Mouse (Mus musculus): Measurements from ENCODE around the gene Umps. TPM values are rescaled to one million over a fixed set of nuclear protein-coding genes. Genes with fewer than 3 reads are reported as not detected.
A peak's percentile ranks its signal among the peaks of the same experiment; 100 is the strongest.

Gene Umps
- polyA plus RNA-seq, 1 experiment from 2014 or later: 34.0 TPM

GRCm38 (mm10) chr16:33931682-33932081, 35.2 kb downstream of the Umps start:
- Histone ChIP-seq H3K9ac (no peak overlapping the region), H3K36me3 (replicated peaks) (no peaks in the 10 kb centered on the region)

GRCm38 (mm10) chr16:33930785-33931184, 36.1 kb downstream of the Umps start:
- no peaks in the 10 kb centered on the region for H3K27me3 ChIP-seq
- no peak overlapping the region for H3K4me2 ChIP-seq
- H3K4me3 ChIP-seq (replicated peaks): no peak overlapping the region
- ATAC-seq (ENCODE audit: insufficient read depth): no peak
- no peaks in the 10 kb centered on the region for H3K9me3 ChIP-seq (replicated peaks)
- H3K9ac ChIP-seq: no peak overlapping the region
- peaks cover 21% of the 10 kb centered on the region for H3K4me1 ChIP-seq (replicated peaks)
- no peaks in the 10 kb centered on the region for H3K36me3 ChIP-seq (replicated peaks)
- no peak overlapping the region for H3K27ac ChIP-seq (replicated peaks)
- WGBS (ENCODE audit: insufficient replicate concordance): 62% methylated on average over 6 of the region's 6 CpGs

More at GRCm38 (mm10) chr16:33931682-33932081, 35.2 kb downstream of the Umps start:
- Histone ChIP-seq H3K9me3 (replicated peaks) (no peaks in the 10 kb centered on the region), H3K27ac (replicated peaks) (no peak overlapping the region), H3K4me1 (replicated peaks) (peaks cover 21% of the 10 kb centered on the region), H3K4me2 (no peak overlapping the region), H3K27me3 (no peaks in the 10 kb centered on the region), H3K4me3 (replicated peaks) (no peak overlapping the region)
- ATAC-seq (ENCODE audit: insufficient read depth): no peak
- 43% methylated on average over 2 of the region's 2 CpGs for WGBS (ENCODE audit: insufficient replicate concordance)

GRCm38 (mm10) chr16:33928788-33929462, 37.9 kb downstream of the Umps start:
- ATAC-seq (ENCODE audit: insufficient read depth): no peak
- Histone ChIP-seq H3K9me3 (replicated peaks) (no peaks in the 10 kb centered on the region), H3K4me3 (replicated peaks) (no peak overlapping the region), H3K9ac (no peak overlapping the region), H3K27me3 (no peaks in the 10 kb centered on the region), H3K27ac (replicated peaks) (no peak overlapping the region), H3K36me3 (replicated peaks) (no peaks in the 10 kb centered on the region), H3K4me2 (no peak overlapping the region), H3K4me1 (replicated peaks) (peaks cover 17% of the 10 kb centered on the region)
- WGBS (ENCODE audit: insufficient replicate concordance): 54% methylated on average over 9 of the region's 9 CpGs

DNA sequence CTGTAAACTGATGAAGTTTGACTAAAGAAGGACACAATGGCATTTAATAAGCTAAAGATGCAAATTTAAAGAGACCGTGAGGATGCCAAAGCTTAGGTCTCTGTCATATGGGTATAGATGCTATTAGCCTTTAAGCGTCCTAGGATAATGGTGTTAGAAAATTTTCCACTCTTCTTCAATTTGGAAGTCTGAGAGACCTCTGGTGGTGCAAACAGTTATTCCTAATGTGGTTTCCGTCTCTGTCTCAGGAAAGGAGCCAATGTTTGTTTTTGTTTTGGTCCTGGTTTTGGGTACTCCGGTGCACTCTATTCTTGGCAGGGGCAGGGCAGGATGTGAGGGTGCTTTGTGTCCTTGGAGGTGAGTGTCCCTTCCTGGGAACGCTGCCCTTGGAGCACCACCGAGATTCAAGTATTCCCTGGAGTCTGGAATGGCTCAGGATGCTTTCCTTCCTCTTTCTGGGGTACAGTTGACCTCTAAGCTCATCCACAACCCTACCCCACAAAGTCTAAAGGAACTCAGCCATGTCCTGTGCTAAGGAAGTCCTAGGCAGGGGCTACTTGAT, 39.5 kb downstream of the Umps start:
- no peak overlapping the region for H3K4me3 ChIP-seq (replicated peaks)
- WGBS (ENCODE audit: insufficient replicate concordance): 58% methylated on average over 6 of the region's 6 CpGs
- H3K4me2 ChIP-seq: no peak overlapping the region
- no peaks in the 10 kb centered on the region for H3K9me3 ChIP-seq (replicated peaks)
- H3K27me3 ChIP-seq: no peaks in the 10 kb centered on the region
- H3K9ac ChIP-seq: no peak overlapping the region
- no peak for ATAC-seq (ENCODE audit: insufficient read depth)
- H3K4me1 ChIP-seq (replicated peaks): peaks cover 29% of the 10 kb centered on the region
- no peak overlapping the region for H3K27ac ChIP-seq (replicated peaks)
- H3K36me3 ChIP-seq (replicated peaks): no peaks in the 10 kb centered on the region

DNA sequence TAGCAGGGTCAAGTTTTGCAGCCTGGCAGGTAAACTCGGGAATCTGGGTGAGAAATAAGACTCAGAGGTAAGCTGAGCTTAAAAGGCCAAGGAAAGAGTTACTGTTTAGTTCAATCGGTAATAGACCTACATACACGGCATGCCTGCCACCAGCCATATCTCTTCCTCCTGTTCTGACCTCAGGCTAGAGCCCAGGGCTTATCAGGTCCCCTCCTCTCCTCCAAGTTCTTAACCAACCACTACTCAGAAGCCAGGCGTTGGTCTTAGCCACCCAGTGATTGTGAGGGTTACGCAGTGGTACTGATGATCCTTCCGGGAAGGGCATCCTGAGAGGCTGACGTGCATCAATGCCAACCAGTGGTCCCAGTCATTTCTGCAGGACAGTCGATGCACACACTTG, 43.1 kb downstream of the Umps start:
- Histone ChIP-seq H3K4me1 (replicated peaks) (peaks cover 37% of the 10 kb centered on the region), H3K9ac (no peak overlapping the region), H3K4me3 (replicated peaks) (no peak overlapping the region), H3K4me2 (no peak overlapping the region), H3K27me3 (no peaks in the 10 kb centered on the region), H3K27ac (replicated peaks) (no peak overlapping the region), H3K36me3 (replicated peaks) (peaks cover 4% of the 10 kb centered on the region; the same call in 1 of the 2 replicates), H3K9me3 (replicated peaks) (no peaks in the 10 kb centered on the region)
- 28% methylated on average over 8 of the region's 8 CpGs for WGBS (ENCODE audit: insufficient replicate concordance)
- ATAC-seq (ENCODE audit: insufficient read depth): peak; percentile 48; the same call in 1 of the 2 replicates

DNA sequence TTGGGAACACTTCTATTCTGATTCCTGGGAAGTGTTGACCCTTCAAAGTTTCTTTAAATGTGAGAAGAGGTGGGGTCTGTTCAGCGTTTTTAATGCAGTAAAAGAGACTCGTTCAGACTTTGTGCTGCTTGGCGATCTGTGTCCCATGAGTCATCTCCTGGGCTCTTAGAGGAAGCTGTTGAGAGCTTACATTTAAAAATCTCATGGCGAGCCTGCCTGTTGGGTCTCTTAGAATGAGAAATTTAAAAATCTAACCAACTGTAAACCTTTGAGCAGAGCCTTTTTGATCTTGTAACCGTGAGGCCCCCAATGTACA, 43.9 kb downstream of the Umps start:
- ATAC-seq (ENCODE audit: insufficient read depth): no peak
- Histone ChIP-seq H3K4me3 (replicated peaks) (no peak overlapping the region), H3K4me1 (replicated peaks) (peaks cover 34% of the 10 kb centered on the region), H3K9me3 (replicated peaks) (no peaks in the 10 kb centered on the region), H3K4me2 (no peak overlapping the region), H3K36me3 (replicated peaks) (peaks cover 4% of the 10 kb centered on the region; the same call in 1 of the 2 replicates), H3K27me3 (no peaks in the 10 kb centered on the region), H3K9ac (no peak overlapping the region), H3K27ac (replicated peaks) (no peak overlapping the region)
- WGBS (ENCODE audit: insufficient replicate concordance): 22% methylated on average over 5 of the region's 5 CpGs

- peak; percentile 57 for ATAC-seq (ENCODE audit: insufficient read depth)
- Histone ChIP-seq H3K4me3 (replicated peaks) (no peak overlapping the region), H3K27me3 (no peaks in the 10 kb centered on the region), H3K9ac (peak overlapping the region; percentile 9; the same call in 1 of the 2 replicates), H3K4me2 (peak overlapping the region; percentile 29), H3K27ac (replicated peaks) (peak overlapping the region; percentile 56; the same call in 1 of the 2 replicates), H3K4me1 (replicated peaks) (peaks cover 38% of the 10 kb centered on the region), H3K9me3 (replicated peaks) (no peaks in the 10 kb centered on the region), H3K36me3 (replicated peaks) (peaks cover 4% of the 10 kb centered on the region; the same call in 1 of the 2 replicates)
- WGBS (ENCODE audit: insufficient replicate concordance): 12% methylated on average over 18 of the region's 18 CpGs
These were observed 44.5 kb downstream of the Umps start for GRCm38 (mm10) chr16:33922111-33923000.

DNA sequence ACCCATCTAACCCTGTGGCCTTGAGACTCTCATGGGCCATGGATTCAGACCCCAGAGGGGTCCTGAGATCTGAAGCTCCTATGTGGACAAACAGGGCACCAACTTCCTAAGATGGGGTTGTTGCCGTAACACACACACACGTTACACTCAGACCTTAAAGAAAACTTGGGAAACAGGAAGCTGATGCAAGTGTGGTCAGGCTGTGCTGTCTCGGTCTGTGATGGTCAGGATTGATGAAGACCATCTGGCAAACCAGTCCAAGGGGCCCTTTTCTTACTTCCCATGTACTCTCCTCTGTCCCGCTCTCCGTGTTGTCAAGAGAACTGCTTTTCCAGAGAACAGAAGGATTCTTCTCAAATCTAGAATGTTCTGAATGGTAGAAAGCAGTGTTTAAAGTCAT, 45.3 kb downstream of the Umps start:
- Histone ChIP-seq H3K4me1 (replicated peaks) (peaks cover 47% of the 10 kb centered on the region), H3K4me2 (no peak overlapping the region)

DNA sequence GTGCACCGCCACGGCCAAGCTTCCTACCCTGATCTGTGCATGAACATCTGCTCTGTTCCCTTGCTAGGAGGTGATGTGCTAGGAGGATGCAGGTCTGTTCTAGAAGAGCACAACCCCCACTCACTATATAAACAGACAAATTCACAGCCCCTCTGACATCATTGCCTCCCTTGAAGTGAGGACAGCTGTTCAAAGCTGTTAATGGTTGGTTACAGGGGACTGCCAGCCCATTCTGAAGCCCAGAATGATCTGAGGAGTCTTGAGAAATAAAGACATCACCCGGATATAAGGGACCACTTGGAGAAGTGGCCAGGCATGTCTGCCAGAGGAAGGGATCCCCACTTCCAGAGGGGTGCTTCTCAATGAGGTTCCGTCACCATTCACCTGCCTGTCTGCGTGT, 48.9 kb downstream of the Umps start:
- H3K4me2 ChIP-seq: no peak overlapping the region
- H3K27me3 ChIP-seq: no peaks in the 10 kb centered on the region
- 62% methylated on average over 5 of the region's 5 CpGs for WGBS (ENCODE audit: insufficient replicate concordance)
- H3K27ac ChIP-seq (replicated peaks): no peak overlapping the region
- H3K9ac ChIP-seq: no peak overlapping the region
- H3K36me3 ChIP-seq (replicated peaks): peaks cover 4% of the 10 kb centered on the region; the same call in 1 of the 2 replicates
- H3K4me1 ChIP-seq (replicated peaks): peaks cover 47% of the 10 kb centered on the region
- no peaks in the 10 kb centered on the region for H3K9me3 ChIP-seq (replicated peaks)
- no peak overlapping the region for H3K4me3 ChIP-seq (replicated peaks)
- ATAC-seq (ENCODE audit: insufficient read depth): no peak

More for the DNA sequence above, 45.3 kb downstream of the Umps start:
- Histone ChIP-seq H3K9me3 (replicated peaks) (no peaks in the 10 kb centered on the region), H3K27me3 (no peaks in the 10 kb centered on the region), H3K36me3 (replicated peaks) (peaks cover 4% of the 10 kb centered on the region; the same call in 1 of the 2 replicates), H3K4me3 (replicated peaks) (no peak overlapping the region), H3K27ac (replicated peaks) (peak overlapping the region; percentile 0; the same call in 1 of the 2 replicates), H3K9ac (no peak overlapping the region)
- 32% methylated on average over 5 of the region's 5 CpGs for WGBS (ENCODE audit: insufficient replicate concordance)
- ATAC-seq (ENCODE audit: insufficient read depth): no peak

- ATAC-seq (ENCODE audit: insufficient read depth): no peak
- Histone ChIP-seq H3K4me2 (no peak overlapping the region), H3K9ac (no peak overlapping the region), H3K4me1 (replicated peaks) (peaks cover 42% of the 10 kb centered on the region), H3K36me3 (replicated peaks) (peaks cover 4% of the 10 kb centered on the region; the same call in 1 of the 2 replicates), H3K27ac (replicated peaks) (peak overlapping the region; percentile 41; the same call in 1 of the 2 replicates), H3K27me3 (no peaks in the 10 kb centered on the region), H3K9me3 (replicated peaks) (no peaks in the 10 kb centered on the region), H3K4me3 (replicated peaks) (no peak overlapping the region)
- 63% methylated on average over 5 of the region's 5 CpGs for WGBS (ENCODE audit: insufficient replicate concordance)
These were observed 49.4 kb downstream of the Umps start for GRCm38 (mm10) chr16:33917390-33917789.

All from liver, embryonic 15.5 days (tissue).